Mouse (Mus musculus) E14TG2a.4 (cell line): ENCODE data around the gene Sgms1.
"Not testable (repeated sequence)": the region's sequence is repeated elsewhere in the genome, so short reads cannot be mapped to it uniquely, and the experiment has no call there.

ENCODE experiments used
- CTCF ChIP-seq: conservative IDR thresholded peaks from 2 replicates; pipeline ENCODE4 v1.5.1; 2014; ENCODE audit warnings: low read length
- NANOG ChIP-seq: IDR thresholded peaks from 2 replicates; pipeline ENCODE4 v1.6.1; 2014; ENCODE audit warnings: borderline replicate concordance, low read length, mixed read lengths
- POU5F1 ChIP-seq: IDR thresholded peaks from 2 replicates; pipeline ENCODE4 v1.6.1; 2014; ENCODE audit warnings: low read length, borderline replicate concordance

- not testable (repeated sequence) for TF ChIP-seq CTCF, POU5F1, NANOG
Observed at GRCm38 (mm10) chr19:32131707-32132488, 257.6 kb downstream of the Sgms1 start.
